Mouse (Mus musculus): ENCODE results near the gene Ncf1. TPM values are rescaled to one million over a fixed set of nuclear protein-coding genes. Genes with fewer than 3 reads are reported as not detected.

The Ncf1 gene
- polyA plus RNA-seq (2014; fragmentation: Illumina TruSeq; extraction: RNeasy Lipid Tissue Mini Kit (QIAGEN cat#74804); ENCODE audit: low read depth, low replicate concordance): 13.7 TPM

DNA sequence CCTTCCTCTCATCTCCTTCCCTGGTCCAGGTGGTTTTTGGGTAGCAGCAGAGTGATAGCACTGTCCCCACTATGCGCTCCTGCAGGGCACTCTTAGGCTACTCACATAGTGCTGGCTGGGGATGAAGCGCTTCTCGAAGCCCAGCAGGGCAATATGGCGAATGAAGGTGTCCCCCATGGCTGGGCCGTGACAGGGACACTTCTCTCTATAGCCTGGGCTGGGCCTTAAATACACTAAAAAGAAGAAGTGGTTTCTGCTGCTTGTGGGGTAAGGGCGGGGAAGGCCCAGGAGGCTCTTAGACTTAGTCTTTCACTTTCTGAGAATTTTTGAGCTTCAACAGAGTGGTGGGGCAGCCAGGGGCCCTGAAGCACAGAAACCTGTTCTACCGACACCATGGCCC, at the start of gene Ncf1:
Gene Ncf1, minus strand, starts transcription at position 235 of the 400 bp plus-strand sequence.

GRCm38 (mm10) chr5:134183880-134184808, 45.3 kb downstream of the Ncf1 start, which contains the start of gene Gtf2ird2:
Gene Gtf2ird2 (plus strand): TSS chr5:134184019.

GRCm38 (mm10) chr5:134176169-134176881, 53.1 kb downstream of the Ncf1 start, which contains the start of gene Rcc1l:
Gene Rcc1l (minus strand): TSS chr5:134176774.

Other genes starting within 250 kb of the Ncf1 start
- gene Castor2, start 129.9 kb downstream of the Ncf1 start, polyA plus RNA-seq (2014; fragmentation: Illumina TruSeq; extraction: RNeasy Lipid Tissue Mini Kit (QIAGEN cat#74804); ENCODE audit: low read depth, low replicate concordance): 9.5 TPM
- gene Rcc1l, start 52.9 kb downstream of the Ncf1 start, polyA plus RNA-seq (2014; fragmentation: Illumina TruSeq; extraction: RNeasy Lipid Tissue Mini Kit (QIAGEN cat#74804); ENCODE audit: low read depth, low replicate concordance): 20.5 TPM
- gene Gtf2ird2, start 45.6 kb downstream of the Ncf1 start, polyA plus RNA-seq (2014; fragmentation: Illumina TruSeq; extraction: RNeasy Lipid Tissue Mini Kit (QIAGEN cat#74804); ENCODE audit: low read depth, low replicate concordance): 8.4 TPM
- gene Gtf2i, start 85.1 kb upstream of the Ncf1 start, polyA plus RNA-seq (2014; fragmentation: Illumina TruSeq; extraction: RNeasy Lipid Tissue Mini Kit (QIAGEN cat#74804); ENCODE audit: low read depth, low replicate concordance): 121 TPM
- 65.2 TPM for gene Gtf2ird1, start 227.1 kb upstream of the Ncf1 start, polyA plus RNA-seq (2014; fragmentation: Illumina TruSeq; extraction: RNeasy Lipid Tissue Mini Kit (QIAGEN cat#74804); ENCODE audit: low read depth, low replicate concordance)

Measured in adipose tissue, adult 10 weeks (tissue).